Mouse (Mus musculus): Measurements from ENCODE around the gene Krtap4-9. TPM values are rescaled to one million over a fixed set of nuclear protein-coding genes. Genes with fewer than 3 reads are reported as not detected.
"Not testable (repeated sequence)": the region's sequence is repeated elsewhere in the genome, so short reads cannot be mapped to it uniquely, and the experiment has no call there.

Krtap4-9 gene
- not detected for total RNA-seq (2021)
- long read RNA-seq, experiment 1, result 0 reads
- long read RNA-seq, experiment 2, result 0 reads

DNA sequence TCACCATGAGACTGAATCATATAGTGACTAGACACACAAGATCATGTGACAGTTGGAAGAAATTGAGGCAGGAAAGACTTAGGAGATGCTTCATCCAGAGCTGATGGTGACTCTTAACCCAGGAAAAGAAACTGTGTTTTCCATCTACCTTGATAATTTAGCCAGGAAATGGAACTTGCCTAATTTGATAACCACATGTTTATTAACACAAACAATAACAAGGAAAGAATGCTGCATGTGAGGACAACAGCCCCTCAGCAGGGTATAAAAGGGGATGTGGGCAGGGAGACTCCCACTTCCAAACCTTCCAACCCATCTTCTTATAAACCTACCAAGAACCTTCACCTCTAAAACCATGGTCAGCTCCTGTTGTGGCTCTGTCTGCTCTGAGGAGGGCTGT is at the start of gene Krtap4-9:
TSS of gene Krtap4-9 (plus strand) at position 301 of the 400 bp plus-strand sequence.
- DNase-seq, result not testable (repeated sequence)

DNA sequence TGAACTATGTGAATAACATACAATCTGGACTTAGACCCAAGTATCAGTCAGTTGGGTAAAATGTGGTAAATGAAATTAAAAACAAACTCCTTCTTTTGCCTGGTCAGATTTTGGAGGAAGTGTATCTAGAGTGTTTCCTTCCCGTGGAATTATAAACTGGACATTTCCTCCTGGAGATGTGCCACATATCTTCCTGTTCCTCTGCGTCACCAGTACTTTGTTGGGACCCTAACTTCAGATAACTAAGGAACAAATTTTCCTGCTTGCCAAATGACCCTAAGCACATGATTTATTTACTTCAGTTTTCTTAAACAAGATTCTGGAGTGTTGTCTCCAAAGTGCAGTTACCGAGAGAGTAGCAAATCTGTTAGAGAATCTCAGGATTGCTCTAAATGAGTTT is 41.0 kb upstream of the Krtap4-9 start:
- DNase-seq, result no peak

DNA sequence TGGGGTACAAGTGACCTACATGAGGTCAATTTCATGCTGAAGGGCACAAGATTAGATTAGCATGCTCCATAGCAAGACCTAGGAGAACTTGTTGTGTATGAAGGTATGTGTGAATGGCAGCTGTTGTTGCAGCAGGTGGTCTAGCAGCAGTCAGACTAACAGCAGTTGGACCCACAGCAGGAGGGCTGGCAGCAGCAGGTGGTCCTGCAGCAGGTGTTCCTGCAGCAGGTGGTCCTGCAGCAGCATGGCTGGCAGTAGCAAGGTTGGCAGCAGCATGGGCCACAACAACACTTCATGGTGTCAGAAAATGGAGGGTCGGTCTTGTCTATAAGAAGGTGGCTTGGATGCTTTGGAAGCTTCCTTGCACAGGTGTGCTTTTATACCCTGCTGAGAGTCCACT is 26.1 kb upstream of the Krtap4-9 start:
- no peak for DNase-seq

DNA sequence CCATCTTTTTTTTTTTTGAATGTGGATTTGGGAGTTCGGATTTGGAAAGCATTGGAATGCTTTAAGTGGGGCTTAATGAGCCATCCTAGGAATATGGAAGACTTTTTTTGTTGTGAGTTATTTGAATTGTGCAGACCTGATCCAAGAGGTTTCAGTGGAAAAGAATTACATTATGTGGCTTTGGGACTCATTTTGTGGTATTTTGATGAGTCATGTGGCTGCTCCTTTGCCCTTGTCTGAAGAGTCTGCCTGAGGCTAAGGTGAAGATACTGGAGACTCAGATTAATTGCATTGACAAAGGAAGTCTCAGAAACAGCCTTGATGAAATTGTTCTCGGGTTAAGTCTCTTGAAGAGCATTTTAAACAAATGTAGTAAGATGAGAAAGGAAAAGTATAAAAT is 16.6 kb upstream of the Krtap4-9 start:
- no peak for DNase-seq

DNA sequence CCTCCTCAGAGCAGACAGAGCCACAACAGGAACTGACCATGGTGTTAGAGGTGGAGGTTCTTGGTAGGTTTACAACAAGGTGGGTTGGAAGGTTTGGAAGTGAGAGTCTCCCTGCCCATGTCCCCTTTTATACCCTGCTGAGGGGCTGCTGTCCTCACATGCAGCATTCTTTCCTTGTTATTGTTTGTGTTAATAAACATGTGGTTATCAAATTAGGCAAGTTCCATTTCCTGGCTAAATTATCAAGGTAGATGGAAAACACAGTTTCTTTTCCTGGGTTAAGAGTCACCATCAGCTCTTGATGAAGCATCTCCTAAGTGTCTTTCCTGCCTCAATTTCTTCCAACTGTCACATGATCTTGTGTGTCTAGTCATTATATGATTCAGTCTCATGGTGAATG is 12.2 kb upstream of the Krtap4-9 start, which contains the start of gene Gm11595:
TSS of gene Gm11595 (minus strand) at position 101 of the 400 bp plus-strand sequence.
- DNase-seq, result not testable (repeated sequence)

DNA sequence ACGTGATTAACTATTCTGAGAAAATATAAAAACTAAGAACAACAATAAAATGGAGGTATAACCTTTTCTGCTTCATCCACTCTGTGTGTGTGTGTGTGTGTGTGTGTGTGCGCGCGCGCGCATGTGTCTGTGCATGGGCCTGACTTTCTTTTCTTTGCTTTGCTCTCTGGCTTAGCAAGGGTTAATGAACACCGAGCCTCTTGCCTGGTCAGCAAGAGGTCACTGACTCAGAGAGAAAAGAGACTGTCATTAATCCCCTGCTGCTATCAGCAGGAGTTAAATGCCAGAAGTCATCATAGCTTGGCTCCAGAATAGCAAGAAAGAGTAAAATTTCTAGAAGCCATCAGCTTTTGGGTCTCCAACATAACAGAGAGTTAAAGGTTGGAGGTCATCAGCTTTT is 6.6 kb upstream of the Krtap4-9 start:
- DNase-seq, result no peak

DNA sequence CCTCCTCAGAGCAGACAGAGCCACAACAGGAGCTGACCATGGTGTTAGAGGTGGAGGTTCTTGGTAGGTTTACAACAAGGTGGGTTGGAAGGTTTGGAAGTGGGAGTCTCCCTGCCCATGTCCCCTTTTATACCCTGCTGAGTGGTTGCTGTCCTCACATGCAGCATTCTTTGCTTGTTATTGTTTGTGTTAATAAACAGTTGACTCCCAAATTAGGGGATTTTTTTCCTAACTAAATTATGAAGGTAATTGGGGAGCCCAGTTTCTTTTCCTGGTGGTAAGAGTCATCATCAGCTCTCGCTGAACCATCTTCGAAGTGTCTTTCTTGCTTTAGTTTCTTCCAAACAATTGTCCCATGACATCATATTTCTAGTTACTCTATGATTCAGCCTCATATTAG is 4.4 kb upstream of the Krtap4-9 start, which contains the start of gene Krtap4-8:
TSS of gene Krtap4-8 (minus strand) at position 101 of the 400 bp plus-strand sequence.
- DNase-seq, result no peak

DNA sequence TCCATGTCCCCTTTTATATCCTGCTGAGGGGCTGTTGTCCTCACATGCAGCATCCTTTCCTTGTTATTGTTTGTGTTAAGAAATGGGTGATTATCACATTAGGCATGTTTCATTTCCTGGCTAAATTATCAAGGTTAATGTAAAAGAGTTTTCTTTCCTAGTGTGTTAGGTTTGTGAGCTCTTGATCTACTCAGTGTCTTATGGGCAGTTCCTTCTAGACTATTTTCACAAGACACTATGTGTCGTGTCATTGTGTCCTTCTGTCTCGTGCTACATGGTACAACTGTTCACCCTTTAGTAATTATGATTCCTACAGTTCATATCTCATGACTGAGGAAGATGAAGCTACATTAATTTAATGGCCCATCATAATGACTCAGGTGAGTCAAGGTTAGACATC is 8.4 kb downstream of the Krtap4-9 start, which contains the start of gene Gm11596:
TSS of gene Gm11596 (minus strand) at position 101 of the 400 bp plus-strand sequence.
- DNase-seq, result no peak

DNA sequence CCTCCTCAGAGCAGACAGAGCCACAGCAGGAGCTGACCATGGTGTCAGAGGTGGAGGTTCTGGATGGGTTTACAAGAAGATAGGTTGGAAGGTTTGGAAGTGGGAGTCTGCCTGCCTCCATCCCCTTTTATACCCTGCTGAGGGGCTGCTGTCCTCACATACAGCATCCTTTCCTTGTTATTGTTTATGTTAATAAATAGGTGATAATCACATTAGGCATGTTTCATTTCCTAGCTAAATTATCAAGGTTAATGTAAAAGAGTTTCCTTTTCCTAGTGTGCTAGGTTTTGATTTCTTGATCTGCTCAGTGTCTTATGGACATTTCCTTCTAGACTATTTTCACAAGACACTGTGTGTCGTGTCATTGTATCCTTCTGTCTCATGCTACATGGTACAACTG is 13.8 kb downstream of the Krtap4-9 start, which contains the start of gene Gm11569:
TSS of gene Gm11569 (minus strand) at position 101 of the 400 bp plus-strand sequence.
- not testable (repeated sequence) for DNase-seq

DNA sequence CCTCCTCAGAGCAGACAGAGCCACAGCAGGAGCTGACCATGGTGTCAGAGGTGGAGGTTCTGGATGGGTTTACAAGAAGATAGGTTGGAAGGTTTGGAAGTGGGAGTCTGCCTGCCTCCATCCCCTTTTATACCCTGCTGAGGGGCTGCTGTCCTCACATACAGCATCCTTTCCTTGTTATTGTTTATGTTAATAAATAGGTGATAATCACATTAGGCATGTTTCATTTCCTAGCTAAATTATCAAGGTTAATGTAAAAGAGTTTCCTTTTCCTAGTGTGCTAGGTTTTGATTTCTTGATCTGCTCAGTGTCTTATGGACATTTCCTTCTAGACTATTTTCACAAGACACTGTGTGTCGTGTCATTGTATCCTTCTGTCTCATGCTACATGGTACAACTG is 19.3 kb downstream of the Krtap4-9 start, which contains the start of gene Gm11554:
TSS of gene Gm11554 (minus strand) at position 101 of the 400 bp plus-strand sequence.
- DNase-seq, result not testable (repeated sequence)

DNA sequence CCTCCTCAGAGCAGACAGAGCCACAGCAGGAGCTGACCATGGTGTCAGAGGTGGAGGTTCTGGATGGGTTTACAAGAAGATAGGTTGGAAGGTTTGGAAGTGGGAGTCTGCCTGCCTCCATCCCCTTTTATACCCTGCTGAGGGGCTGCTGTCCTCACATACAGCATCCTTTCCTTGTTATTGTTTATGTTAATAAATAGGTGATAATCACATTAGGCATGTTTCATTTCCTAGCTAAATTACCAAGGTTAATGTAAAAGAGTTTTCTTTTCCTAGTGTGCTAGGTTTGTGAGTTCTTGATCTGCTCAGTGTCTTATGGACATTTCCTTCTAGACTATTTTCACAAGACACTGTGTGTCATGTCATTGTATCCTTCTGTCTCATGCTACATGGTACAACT is 24.8 kb downstream of the Krtap4-9 start, which contains the start of gene Krtap4-13:
TSS of gene Krtap4-13 (minus strand) at position 101 of the 400 bp plus-strand sequence.
- not testable (repeated sequence) for DNase-seq

DNA sequence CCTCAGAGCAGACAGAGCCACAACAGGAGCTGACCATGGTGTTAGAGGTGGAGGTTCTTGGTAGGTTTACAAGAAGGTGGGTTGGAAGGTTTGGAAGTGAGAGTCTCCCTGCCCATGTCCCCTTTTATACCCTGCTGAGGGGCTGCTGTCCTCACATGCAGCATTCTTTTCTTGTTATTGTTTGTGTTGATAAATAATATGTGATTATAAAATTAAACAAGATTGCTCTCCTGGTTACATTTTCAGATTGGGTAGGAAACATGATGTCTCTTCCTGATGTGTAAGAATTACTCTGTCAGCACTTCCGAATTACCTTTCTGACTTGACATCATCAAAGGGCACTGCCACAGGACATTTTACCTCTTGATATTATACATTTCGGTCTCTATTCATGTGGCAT is 30.6 kb downstream of the Krtap4-9 start, which contains the start of gene Gm11564:
TSS of gene Gm11564 (minus strand) at position 101 of the 400 bp plus-strand sequence.
- not testable (repeated sequence) for DNase-seq

Other genes starting within 250 kb of the Krtap4-9 start
- not detected for gene Krt40, start 242.0 kb upstream of the Krtap4-9 start, total RNA-seq (2021)
- gene Krtap3-3, start 234.3 kb upstream of the Krtap4-9 start, total RNA-seq (2021), result not detected
- gene Krtap3-2, start 228.3 kb upstream of the Krtap4-9 start, total RNA-seq (2021), result not detected
- not detected for gene Gm11939, start 225.7 kb upstream of the Krtap4-9 start, total RNA-seq (2021)
- gene Krtap3-1, start 218.6 kb upstream of the Krtap4-9 start, total RNA-seq (2021), result not detected
- gene Krtap1-5, start 204.2 kb upstream of the Krtap4-9 start, total RNA-seq (2021), result not detected
- not detected for gene Krtap1-4, start 201.5 kb upstream of the Krtap4-9 start, total RNA-seq (2021)
- not detected for gene Krtap1-3, start 193.9 kb upstream of the Krtap4-9 start, total RNA-seq (2021)
- not detected for gene Krtap9-3, start 187.1 kb upstream of the Krtap4-9 start, total RNA-seq (2021)
- gene Gm11938, start 181.9 kb upstream of the Krtap4-9 start, total RNA-seq (2021), result not detected
- gene Gm11937, start 175.0 kb upstream of the Krtap4-9 start, total RNA-seq (2021), result not detected
- not detected for gene Krtap2-4, start 170.4 kb upstream of the Krtap4-9 start, total RNA-seq (2021)
- gene Gm11562, start 164.8 kb upstream of the Krtap4-9 start, total RNA-seq (2021), result not detected
- not detected for gene Krtap4-1, start 157.0 kb upstream of the Krtap4-9 start, total RNA-seq (2021)
- not detected for gene Krtap4-2, start 150.1 kb upstream of the Krtap4-9 start, total RNA-seq (2021)
- gene Krtap4-7, start 141.1 kb upstream of the Krtap4-9 start, total RNA-seq (2021), result not detected
- gene Gm11555, start 135.0 kb upstream of the Krtap4-9 start, total RNA-seq (2021), result not detected
- not detected for gene Gm11563, start 126.2 kb upstream of the Krtap4-9 start, total RNA-seq (2021)
- gene Krtap4-6, start 119.2 kb upstream of the Krtap4-9 start, total RNA-seq (2021), result not detected
- gene Gm14190, start 94.5 kb upstream of the Krtap4-9 start, total RNA-seq (2021), result not detected
- gene Gm14180, start 50.9 kb upstream of the Krtap4-9 start, total RNA-seq (2021), result not detected
- not detected for gene Gm11595, start 12.3 kb upstream of the Krtap4-9 start, total RNA-seq (2021)
- not detected for gene Krtap4-8, start 4.5 kb upstream of the Krtap4-9 start, total RNA-seq (2021)
- not detected for gene Gm11596, start 8.3 kb downstream of the Krtap4-9 start, total RNA-seq (2021)
- gene Gm11569, start 13.7 kb downstream of the Krtap4-9 start, total RNA-seq (2021), result not detected
- not detected for gene Gm11554, start 19.2 kb downstream of the Krtap4-9 start, total RNA-seq (2021)
- not detected for gene Krtap4-13, start 24.7 kb downstream of the Krtap4-9 start, total RNA-seq (2021)
- not detected for gene Gm11564, start 30.5 kb downstream of the Krtap4-9 start, total RNA-seq (2021)
- gene 2300003K06Rik, start 52.9 kb downstream of the Krtap4-9 start, total RNA-seq (2021), result not detected
- gene Krtap4-16, start 66.4 kb downstream of the Krtap4-9 start, total RNA-seq (2021), result not detected
- not detected for gene Gm11568, start 72.7 kb downstream of the Krtap4-9 start, total RNA-seq (2021)
- not detected for gene Gm11559, start 79.3 kb downstream of the Krtap4-9 start, total RNA-seq (2021)
- not detected for gene Krtap9-1, start 88.2 kb downstream of the Krtap4-9 start, total RNA-seq (2021)
- gene Gm11567, start 94.0 kb downstream of the Krtap4-9 start, total RNA-seq (2021), result not detected
- gene Krtap31-1, start 122.7 kb downstream of the Krtap4-9 start, total RNA-seq (2021), result not detected
- gene Gm11565, start 129.6 kb downstream of the Krtap4-9 start, total RNA-seq (2021), result not detected
- not detected for gene Krtap31-2, start 151.1 kb downstream of the Krtap4-9 start, total RNA-seq (2021)
- gene Krtap9-5, start 163.3 kb downstream of the Krtap4-9 start, total RNA-seq (2021), result not detected
- not detected for gene Krtap29-1, start 193.9 kb downstream of the Krtap4-9 start, total RNA-seq (2021)
- not detected for gene Krtap16-1, start 201.4 kb downstream of the Krtap4-9 start, total RNA-seq (2021)
- gene Krtap17-1, start 208.8 kb downstream of the Krtap4-9 start, total RNA-seq (2021), result not detected
- gene Krt33a, start 231.0 kb downstream of the Krtap4-9 start, total RNA-seq (2021), result not detected
- gene Krt33b, start 244.7 kb downstream of the Krtap4-9 start, total RNA-seq (2021), result not detected